Mouse (Mus musculus) inflammation-experienced regulatory T-cells (primary cell): ENCODE measurements around the gene Gm10490. TPM values are rescaled to one million over a fixed set of nuclear protein-coding genes. Genes with fewer than 3 reads are reported as not detected.

Experiments
- polyA plus RNA-seq, 2 experiments: library from polyadenylated mRNA; unstranded; fragments of 100-300 nt; shearing (Covaris generic); gene quantifications; one replicate each; pipeline ENCODE4 v1.2.1; 2017

The Gm10490 gene
- polyA plus RNA-seq = not detected

DNA sequence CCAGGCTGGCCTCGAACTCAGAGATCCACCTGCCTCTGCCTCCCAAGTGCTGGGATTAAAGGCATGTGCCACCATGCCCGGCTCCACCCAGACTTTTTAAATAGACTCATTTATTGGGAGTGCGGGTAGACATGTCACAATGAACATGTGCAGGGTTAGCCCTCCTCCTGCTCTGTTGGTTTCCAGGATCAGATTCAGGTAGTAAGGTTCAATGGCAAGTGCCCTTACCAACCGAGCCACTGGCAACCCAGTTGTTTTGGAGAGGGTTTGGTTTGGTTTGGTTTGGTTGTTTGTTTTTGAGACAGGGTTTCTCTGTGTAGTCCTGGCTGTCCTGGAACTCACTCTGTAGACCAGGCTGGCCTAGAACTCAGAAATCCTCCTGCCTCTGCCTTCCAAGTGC is at the start of gene Gm10490:
Gene Gm10490, plus strand, starts transcription at position 301 of the 400 bp plus-strand sequence.

DNA sequence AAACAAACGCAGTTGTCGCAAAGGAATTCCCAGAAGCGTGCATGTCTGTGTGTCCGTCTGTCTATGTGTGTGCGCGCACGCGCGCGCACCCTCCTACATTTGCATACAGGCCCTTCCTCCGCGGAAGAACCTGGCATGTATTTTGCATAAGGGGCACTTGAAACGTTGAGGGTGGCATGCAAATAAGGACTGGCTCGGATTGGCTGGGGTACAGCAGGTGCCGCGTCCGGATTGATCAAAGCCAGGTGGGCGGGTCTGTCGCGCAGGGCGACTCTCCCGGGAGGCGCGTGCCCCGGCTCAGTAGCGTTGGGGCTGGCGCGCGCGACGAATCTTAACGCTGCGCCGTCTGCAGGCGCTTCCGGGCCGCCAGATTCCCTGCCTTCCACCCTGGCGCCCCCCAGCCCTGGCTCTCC is 31.3 kb upstream of the Gm10490 start, which contains the start of gene Pim2:
Gene Pim2, plus strand, starts transcription at position 256 of the 413 bp plus-strand sequence.

DNA sequence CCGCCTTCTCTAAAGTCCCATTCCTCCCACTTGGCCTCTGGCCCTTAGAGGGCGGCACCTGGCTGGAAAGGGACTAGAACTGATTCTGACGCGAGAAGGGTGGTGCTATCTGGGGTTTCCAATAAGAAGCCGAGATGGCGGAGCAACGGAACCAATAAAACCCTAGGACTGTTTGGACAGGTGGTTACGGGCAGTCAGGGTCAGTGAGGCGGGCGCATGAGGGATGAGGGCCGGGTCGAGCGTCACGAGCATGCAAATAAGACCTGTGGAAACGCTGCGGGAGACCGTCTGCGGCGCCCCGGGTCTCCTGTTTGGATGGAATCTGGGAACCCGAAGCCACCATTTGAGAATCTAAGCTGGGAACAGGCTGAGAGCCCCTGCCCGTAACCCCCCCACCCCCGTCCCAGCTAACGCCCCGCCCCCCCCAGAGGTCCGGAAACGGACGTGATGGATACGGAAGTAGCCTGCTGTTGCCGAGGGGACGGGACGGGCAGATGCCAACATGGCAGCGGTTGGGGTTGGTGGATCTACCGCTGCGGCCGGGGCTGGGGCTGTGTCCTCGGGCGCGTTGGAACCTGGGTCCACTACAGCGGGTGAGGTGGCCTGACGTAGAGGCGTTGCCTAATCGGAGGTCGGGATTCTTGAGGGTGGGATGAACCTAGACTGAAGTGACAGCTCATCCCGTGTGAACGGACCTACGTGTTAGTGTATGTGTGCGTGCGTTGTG is 25.3 kb upstream of the Gm10490 start, which contains the start of gene Slc35a2:
Gene Slc35a2, plus strand, starts transcription at position 188 of the 727 bp plus-strand sequence.

DNA sequence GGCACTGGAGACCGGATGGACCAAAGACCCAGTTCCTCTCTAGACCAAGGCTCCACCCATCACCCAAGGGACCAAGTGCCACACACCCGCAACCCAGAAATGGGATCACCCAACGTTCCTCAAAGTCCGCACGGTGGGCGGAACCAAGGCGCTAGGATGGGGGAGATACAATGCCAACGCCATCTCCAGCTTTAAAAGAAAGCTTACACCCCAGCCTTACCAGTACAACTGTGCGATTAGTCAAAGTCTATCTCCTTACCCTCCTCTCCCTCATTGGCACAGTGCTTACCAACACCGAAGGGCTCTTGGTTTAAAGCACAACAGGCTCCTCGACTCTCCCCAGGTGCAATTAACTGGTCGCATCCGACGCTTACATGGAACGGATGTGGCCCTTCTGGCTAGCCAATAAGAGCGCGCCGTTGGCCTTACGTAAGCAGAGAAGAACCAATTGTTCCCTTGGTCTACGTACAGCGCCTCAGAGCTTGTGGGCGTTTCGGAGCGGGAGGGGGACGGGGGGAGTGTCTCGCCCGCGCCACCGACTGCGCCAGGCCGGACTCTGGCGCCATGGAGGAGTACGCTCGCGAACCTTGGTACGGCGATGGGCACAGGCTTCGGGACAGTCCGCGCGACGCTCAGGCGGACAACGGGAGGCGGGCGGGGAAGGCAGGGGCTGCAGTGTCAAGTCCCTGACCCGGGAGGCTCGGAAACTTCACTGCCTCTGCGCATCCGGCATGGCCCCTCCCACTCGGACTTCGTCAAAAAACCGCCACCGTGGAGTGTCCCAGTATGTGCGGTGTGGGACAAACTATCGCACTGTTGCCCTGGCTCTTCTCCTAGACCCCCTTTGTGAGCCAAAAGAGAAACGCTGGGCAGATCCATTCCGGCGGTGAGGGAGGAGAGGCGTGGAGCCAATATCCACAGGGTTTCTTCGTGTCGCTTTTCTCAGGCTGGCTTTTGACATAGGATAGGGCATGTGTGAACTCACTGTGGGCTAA is 10.2 kb upstream of the Gm10490 start, which contains the start of the genes Pqbp1 and Timm17b:
Gene Pqbp1, minus strand, starts transcription at position 390 of the 995 bp plus-strand sequence.
Gene Timm17b, plus strand, starts transcription at position 478 of the 995 bp plus-strand sequence.

DNA sequence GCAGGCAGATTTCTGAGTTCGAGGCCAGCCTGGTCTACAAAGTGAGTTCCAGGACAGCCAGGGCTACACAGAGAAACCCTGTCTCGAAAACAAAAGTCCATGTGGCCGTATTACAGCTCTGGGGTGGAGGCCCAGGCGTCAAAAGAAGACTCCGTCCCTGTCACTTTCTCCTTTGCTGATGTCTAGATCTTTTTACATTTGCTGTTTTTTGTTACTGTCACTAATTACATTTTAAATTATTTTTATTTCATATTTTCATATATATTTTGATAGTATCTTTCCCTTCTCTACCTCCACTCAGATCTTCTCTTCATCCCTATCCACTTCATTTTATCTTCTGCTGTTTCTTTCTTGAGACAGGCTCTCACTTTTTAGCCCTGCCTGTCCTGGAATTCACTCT is 1.6 kb upstream of the Gm10490 start, which contains the start of gene Gm10491:
Gene Gm10491, minus strand, starts transcription at position 101 of the 400 bp plus-strand sequence.

DNA sequence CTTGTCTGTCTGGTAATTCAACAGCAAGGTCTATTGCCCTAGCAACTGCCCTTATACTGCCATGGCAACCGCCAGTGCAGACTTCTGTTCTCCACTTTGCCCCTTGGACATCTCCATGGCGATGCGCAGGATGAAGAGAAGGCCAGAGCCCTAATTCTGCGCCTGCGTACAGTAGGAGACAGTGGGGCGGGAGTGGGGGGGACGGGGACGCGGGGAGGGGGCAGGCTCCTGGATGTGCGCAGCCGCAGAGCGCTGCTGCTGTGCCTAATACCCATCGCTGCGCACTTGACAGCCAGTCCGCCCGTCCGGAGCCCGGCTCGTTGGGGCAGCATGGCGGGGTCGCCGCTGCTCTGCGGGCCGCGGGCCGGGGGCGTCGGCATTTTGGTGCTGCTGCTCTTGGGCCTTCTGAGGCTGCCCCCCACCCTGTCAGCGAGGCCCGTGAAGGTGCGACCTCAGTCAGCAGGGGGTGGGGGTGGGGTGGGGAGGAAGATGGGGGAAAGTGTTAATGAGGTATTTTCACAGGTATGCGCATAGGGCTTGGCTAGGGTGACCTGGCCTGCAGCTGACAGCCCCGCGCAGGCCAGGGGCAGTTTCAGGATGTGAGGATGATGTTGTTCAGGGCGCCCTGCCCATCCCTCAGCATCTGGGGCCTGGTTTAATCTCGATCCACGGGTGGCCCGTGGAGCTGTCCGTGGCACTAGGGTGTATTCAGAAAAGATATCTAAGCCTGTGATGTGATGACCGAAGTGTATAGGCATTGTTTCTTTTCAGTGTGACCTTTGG is 10.4 kb downstream of the Gm10490 start, which contains the start of gene Pcsk1n:
Gene Pcsk1n, plus strand, starts transcription at position 222 of the 783 bp plus-strand sequence.

DNA sequence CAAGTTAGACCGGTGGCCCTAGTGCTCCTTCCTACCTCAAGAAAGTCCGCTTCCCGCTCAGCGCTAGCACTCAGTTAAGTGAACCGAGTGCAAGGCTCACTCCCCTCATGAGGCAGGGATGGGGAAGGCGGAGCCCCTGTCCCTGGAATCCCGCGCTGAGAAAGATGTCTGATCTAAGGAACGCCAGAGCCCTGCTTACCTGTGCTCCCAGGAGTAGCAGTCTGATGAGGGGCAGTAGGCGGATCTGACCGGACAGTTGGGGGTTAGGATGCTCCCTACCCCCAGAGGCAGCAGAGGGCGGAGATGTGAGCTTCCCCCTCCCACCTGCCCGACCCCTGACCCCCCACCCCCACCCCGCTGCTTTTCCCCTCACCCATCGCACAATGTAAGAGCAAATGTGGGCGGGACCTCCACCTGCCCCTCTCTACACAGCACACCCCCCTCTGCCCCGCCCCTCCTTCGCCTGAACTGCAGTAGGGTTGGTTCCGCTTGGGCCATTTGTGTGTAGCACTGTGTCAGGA is 19.0 kb downstream of the Gm10490 start, which contains the start of gene Eras:
Gene Eras, minus strand, starts transcription at position 338 of the 521 bp plus-strand sequence.

DNA sequence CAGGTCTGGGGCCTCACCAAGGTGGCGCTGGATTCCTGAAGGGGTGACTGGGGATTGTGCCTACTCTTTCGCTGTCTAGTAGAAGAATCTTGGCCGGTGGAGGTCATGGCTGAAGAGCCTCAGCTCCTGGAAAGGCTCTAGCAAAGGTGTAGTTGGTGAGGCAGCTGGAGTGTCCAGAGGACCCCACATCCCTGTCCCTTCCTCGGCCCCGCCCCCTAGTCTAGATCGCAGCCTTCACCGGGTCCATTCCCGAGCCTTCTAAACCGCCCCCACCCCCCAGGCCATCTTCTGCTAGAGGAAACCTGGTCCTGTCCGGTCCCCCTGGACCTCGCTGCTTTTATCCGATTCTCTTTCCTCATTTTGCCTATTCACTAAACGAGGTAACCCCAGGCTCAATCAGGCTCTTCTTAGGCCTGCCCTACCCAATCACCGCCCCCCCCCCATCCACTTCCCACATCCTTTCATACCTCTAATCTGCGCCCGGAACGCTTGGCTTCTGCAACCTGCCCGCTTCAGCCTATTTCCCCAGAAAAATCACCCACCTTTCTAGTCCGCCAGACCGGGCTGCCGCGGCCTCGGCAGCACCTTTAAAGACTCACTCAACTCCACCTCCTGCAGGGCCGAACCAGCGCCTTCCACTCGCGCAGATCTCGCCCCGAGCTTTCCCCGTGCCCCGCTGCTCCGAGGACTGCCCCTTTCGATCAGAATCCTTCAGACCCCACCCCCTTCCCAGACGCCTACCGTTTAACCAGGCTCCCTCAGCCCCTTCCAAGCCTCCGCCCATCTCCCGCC is 38.0 kb downstream of the Gm10490 start, which contains the start of gene Hdac6:
Gene Hdac6, minus strand, starts transcription at position 782 of the 792 bp plus-strand sequence.

Other genes with a start within 250 kb of the Gm10490 start
- gene Plp2, start 238.2 kb upstream of the Gm10490 start, polyA plus RNA-seq = 10 to 100 TPM; 89.2 to 98.4 TPM
- gene Magix, start 228.3 kb upstream of the Gm10490 start, polyA plus RNA-seq = not detected
- gene Gpkow, start 212.4 kb upstream of the Gm10490 start, polyA plus RNA-seq = 10 to 100 TPM; 52.1 to 78.0 TPM
- 10 to 100 TPM; 75.7 to 78.1 TPM for gene Wdr45, start 195.2 kb upstream of the Gm10490 start, polyA plus RNA-seq
- gene Gm45208, start 187.3 kb upstream of the Gm10490 start, polyA plus RNA-seq = not detected
- 10 to 100 TPM; 36.2 to 40.3 TPM for gene Praf2, start 181.1 kb upstream of the Gm10490 start, polyA plus RNA-seq
- under 1 TPM; 0.11 to 0.55 TPM for gene Ccdc120, start 158.6 kb upstream of the Gm10490 start, polyA plus RNA-seq
- 10 to 100 TPM; 30.6 to 35.2 TPM for gene Tfe3, start 147.0 kb upstream of the Gm10490 start, polyA plus RNA-seq
- gene Gripap1, start 119.8 kb upstream of the Gm10490 start, polyA plus RNA-seq = 10 to 100 TPM; 95.0 to 98.3 TPM
- gene Kcnd1, start 87.3 kb upstream of the Gm10490 start, polyA plus RNA-seq = 1 to 10 TPM in 1 of 2 experiments, under 1 TPM in 1; 0.69 to 2.4 TPM
- 100 to 1,000 TPM; 196 to 198 TPM for gene Otud5, start 68.2 kb upstream of the Gm10490 start, polyA plus RNA-seq
- 10 to 100 TPM; 51.7 to 86.2 TPM for gene Pim2, start 31.3 kb upstream of the Gm10490 start, polyA plus RNA-seq
- gene Slc35a2, start 25.5 kb upstream of the Gm10490 start, polyA plus RNA-seq = 10 to 100 TPM; 39.3 to 39.5 TPM
- gene Pqbp1, start 10.3 kb upstream of the Gm10490 start, polyA plus RNA-seq = 100 to 1,000 TPM; 144 to 146 TPM
- gene Timm17b, start 10.2 kb upstream of the Gm10490 start, polyA plus RNA-seq = 100 to 1,000 TPM; 130 to 136 TPM
- not detected for gene Gm10491, start 1.7 kb upstream of the Gm10490 start, polyA plus RNA-seq
- under 1 TPM in 1 of 2 experiments, not detected in 1; 0.38 TPM for gene Pcsk1n, start 10.3 kb downstream of the Gm10490 start, polyA plus RNA-seq
- under 1 TPM in 1 of 2 experiments, not detected in 1; 0.44 TPM for gene Eras, start 19.1 kb downstream of the Gm10490 start, polyA plus RNA-seq
- gene Hdac6, start 38.3 kb downstream of the Gm10490 start, polyA plus RNA-seq = 10 to 100 TPM; 13.0 to 14.0 TPM
- 10 to 100 TPM; 25.9 to 28.4 TPM for gene Gata1, start 68.5 kb downstream of the Gm10490 start, polyA plus RNA-seq
- not detected for gene Glod5, start 109.0 kb downstream of the Gm10490 start, polyA plus RNA-seq
- 10 to 100 TPM; 22.7 to 32.2 TPM for gene Suv39h1, start 165.2 kb downstream of the Gm10490 start, polyA plus RNA-seq
- gene Was, start 181.0 kb downstream of the Gm10490 start, polyA plus RNA-seq = 10 to 100 TPM; 80.0 to 87.7 TPM
- gene Wdr13, start 223.3 kb downstream of the Gm10490 start, polyA plus RNA-seq = 10 to 100 TPM; 24.4 to 32.3 TPM
- gene Rbm3, start 236.3 kb downstream of the Gm10490 start, polyA plus RNA-seq = 100 to 1,000 TPM; 502 to 511 TPM